Mouse (Mus musculus) gonadal fat pad, adult 2 months (tissue): ENCODE results near the gene Git2. TPM values are rescaled to one million over a fixed set of nuclear protein-coding genes. Genes with fewer than 3 reads are reported as not detected.
A peak's percentile ranks its signal among the peaks of the same experiment; 100 is the strongest.

ENCODE experiments used
- DNase-seq: peaks from one replicate; pipeline ENCODE4 v3.0.0-alpha.2; 2012; ENCODE audit warnings: low read depth
- polyA plus RNA-seq: library from polyadenylated mRNA; depleted of rRNA; stranded (reverse); fragments of >200 nt; gene quantifications from 2 replicates; pipeline ENCODE4 v1.2.3, GENCODE M21; 2012

Gene Git2
- polyA plus RNA-seq, 1 experiment: 38.7 TPM

GRCm38 (mm10) chr5:114796299-114797012, 21.1 kb upstream of the Git2 start:
- DNase-seq: no peak

- no peak for DNase-seq
These were observed 20.3 kb upstream of the Git2 start for GRCm38 (mm10) chr5:114795653-114796052.

- DNase-seq: no peak
These were observed 19.9 kb upstream of the Git2 start for GRCm38 (mm10) chr5:114795231-114795630.

GRCm38 (mm10) chr5:114794609-114795008, 19.3 kb upstream of the Git2 start:
- no peak for DNase-seq

DNA sequence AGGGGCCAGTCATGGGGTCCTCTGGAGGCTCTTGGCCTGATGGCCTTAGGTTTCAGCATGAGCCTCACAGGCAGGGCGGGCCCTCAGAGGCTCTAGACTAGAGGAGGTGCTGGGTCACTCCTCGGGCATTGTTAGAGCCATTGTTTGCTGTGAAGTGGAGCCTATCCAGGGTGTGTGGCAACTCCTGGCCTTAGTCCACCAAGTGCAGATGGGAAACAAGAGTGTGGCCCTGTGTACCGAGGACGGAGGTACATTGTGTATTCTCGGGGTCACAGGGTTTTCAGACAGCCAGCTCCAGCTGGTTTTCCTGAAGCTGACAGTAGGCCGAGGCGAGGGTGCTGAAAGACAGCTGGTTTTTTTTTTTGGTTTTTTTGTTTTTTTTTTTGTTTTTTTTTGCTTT, 18.0 kb upstream of the Git2 start:
- no peak for DNase-seq

GRCm38 (mm10) chr5:114785196-114785595, 9.9 kb upstream of the Git2 start:
- no peak for DNase-seq

DNA sequence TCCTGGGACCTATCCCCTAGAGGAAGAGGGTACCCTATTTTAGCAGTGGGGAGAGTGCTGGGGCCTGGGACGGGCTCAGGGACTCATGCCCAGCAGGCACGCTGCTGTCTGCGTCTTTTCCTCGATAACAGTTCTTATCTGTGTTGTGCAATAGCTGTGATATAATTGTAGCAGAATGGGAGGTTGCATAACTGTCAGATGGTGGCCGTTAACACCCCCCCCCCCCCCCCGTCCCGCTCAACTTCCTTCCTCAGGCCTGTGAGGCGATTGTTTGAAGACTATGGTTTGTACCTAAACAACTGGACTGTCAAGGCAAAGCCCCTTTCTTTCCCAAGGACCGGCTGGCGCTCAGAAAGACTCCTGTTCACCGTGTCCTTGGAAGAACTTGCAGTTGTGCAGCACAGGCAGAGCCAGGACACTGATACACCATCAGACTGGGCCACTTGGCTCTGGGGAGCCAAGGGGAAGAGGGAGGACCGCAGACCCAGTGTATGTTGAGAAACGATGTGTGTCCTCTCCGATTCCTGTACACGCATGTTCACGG, 9.4 kb upstream of the Git2 start:
- no peak for DNase-seq

GRCm38 (mm10) chr5:114783405-114784163, 8.3 kb upstream of the Git2 start:
- no peak for DNase-seq

DNA sequence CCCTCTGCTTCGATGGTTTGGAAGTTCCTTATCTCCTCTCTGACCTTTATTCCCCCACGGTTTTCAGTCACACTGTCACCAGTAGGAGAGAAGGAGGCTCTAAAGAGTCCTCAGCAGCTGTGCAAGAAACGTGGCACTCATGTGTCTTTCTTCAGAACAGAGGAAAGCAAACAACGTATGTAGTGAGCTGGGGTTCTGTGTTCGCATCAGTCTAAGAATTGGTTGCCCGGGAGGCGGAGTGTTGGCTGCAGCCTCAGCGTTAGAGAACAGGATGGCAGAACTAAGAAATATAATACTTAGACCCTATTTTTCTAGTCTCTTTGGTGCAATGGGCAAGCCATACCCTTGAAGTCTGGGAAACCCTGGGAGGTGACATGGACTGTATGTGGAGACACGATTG, 7.7 kb upstream of the Git2 start:
- no peak for DNase-seq

GRCm38 (mm10) chr5:114780912-114781311, 5.6 kb upstream of the Git2 start:
- no peak for DNase-seq

DNA sequence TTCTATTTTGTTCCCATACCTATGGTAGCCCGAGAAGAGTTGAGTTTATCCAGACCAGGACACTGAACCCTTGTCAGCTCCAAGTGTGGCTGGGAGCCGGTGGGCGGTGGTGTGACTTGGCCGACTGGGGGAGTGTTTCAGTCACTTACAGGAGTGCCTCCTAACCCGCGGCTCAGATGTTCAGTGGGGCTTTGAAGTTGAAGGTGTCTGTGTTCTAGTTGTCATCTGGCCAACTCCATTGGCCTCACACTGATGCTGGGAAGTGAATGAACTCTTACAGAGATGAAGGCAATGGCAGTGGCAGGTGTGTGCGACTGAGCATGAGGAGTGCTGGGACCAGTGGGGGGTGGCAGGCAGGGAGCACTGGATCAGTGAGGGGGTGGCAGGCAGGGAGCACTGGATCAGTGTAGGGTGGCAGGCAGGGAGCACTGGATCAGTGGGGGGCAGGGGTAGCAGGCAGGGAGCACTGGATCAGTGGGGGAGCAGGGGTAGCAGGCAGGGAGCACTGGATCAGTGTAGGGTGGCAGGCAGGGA, 4.7 kb upstream of the Git2 start:
- no peak for DNase-seq

- DNase-seq: no peak
These were observed 857 bp upstream of the Git2 start for GRCm38 (mm10) chr5:114776174-114776573.

DNA sequence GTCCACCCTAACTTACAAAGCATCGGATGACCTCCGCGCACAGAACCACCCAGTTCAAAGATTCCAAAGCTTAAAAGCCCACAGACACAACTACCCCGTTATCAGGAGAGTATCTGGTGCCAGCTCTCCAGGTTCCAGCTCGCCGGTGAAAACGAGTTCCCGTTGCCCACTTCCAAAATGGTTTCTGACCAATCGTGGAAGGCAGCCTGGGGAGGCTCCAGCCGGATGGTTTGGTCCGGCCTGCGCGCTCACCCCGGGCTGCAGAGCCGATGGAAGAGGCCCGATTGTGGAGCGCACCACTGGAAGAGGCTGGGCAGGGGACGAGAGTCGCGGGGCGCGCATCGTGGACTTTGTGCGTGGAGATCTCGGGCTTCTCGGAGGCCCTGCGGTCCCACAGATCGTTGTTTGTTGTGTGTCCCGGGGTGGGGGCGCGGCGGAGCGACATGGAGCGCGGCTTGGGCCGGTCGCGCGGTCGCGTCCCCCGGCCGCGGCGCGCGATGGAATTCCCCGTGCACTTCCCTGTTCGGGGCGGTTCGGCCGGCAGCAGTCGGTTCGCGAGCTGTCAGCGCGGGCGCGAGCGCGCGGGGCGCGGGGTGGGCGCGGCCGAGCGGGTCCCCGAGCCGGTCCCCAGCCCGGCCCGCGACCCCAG, 790 bp downstream of the Git2 start, which contains the start of gene Ankrd13a:
TSS of gene Ankrd13a (plus strand) at position 275 of the 649 bp plus-strand sequence.
- no peak for DNase-seq

GRCm38 (mm10) chr5:114773780-114774179, 1.5 kb downstream of the Git2 start:
- no peak for DNase-seq

DNA sequence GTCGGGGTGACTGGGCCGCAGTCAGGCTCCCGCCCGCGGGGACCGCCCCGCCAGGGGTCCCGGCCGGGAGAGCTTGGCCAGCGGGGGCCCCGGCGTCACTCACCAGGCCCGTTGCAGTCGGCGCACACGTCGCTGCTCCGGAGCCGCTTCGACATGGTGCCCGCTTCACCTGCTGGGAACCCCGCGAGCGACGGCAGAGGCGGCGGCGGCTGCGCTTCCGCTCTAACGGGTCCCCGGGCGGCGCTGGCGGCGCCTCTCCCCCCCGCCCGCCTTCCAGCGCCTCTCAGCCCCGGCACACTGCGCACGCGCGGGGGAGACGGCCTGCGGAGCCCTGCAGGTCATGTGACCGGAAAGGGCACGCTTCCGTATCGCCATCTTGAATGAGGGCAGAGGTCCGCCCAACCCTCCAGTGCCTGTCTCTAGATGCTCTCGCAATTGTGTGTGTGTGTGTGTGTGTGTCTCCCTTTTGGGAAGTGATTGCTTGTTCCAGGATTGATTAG, 2.1 kb downstream of the Git2 start:
- peak; percentile 60 for DNase-seq

- DNase-seq: no peak
These were observed 2.7 kb downstream of the Git2 start for GRCm38 (mm10) chr5:114772456-114773203.

DNA sequence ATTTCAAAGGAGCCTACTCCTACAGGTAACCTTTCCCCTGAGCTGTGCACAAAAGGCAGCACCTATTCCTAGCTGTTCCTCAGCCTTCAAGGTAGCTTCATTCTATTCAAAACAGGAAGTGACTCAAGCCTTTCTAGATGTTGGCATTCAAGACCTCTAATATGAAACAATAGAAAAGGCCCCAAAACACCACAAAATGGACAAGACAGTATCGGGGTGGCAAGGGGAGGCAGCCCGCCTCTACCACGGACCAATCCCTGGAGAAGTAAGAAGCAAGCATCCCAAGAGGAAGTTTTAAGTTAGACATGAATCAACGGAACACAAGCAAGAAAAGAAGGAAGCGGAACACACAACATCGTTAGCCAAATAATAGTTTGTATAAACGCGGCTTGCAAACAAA, 3.5 kb downstream of the Git2 start:
- no peak for DNase-seq

DNA sequence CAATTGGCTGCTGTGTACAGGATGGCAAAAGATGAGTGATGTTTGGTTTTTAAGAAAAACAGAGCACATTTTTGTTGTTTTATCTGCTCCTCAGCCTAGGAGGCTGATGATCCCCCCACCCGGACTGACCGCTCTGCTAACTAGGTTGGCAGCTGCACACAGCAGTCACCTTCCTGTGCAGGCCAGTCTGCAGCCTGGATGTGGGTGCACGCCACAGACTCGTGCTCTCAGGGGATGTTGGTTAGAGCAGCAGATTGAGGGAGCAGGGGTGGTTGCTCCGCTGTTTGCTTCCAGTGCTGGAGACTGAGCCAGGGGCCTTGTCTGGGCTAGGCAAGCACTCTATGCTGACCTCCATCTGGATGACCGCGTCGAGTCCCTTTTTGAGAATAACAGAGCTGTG, 5.5 kb downstream of the Git2 start:
- DNase-seq: no peak

GRCm38 (mm10) chr5:114767185-114767584, 8.1 kb downstream of the Git2 start:
- DNase-seq: no peak

DNA sequence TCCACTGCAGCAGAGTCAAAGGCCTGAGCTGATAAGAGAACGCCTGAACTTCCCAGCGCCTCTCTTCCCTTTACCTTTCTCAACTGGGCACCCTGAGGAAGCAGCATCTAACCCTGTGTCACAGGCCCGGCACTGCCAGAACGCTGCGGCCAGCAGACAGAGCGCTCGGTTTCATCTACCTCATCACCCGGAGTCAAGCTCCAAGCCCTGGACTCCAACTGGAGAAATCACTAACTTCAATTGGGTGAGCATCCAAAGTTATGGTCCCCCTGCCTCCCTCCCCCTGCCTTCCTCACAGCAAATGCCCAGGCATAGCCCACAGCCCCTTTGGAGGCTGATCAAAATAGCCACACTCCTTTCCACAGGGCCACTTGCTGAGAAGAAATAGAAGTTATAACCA, 8.6 kb downstream of the Git2 start:
- no peak for DNase-seq
